Mouse (Mus musculus): ENCODE results near the gene Ciapin1.

Ciapin1 gene

DNA sequence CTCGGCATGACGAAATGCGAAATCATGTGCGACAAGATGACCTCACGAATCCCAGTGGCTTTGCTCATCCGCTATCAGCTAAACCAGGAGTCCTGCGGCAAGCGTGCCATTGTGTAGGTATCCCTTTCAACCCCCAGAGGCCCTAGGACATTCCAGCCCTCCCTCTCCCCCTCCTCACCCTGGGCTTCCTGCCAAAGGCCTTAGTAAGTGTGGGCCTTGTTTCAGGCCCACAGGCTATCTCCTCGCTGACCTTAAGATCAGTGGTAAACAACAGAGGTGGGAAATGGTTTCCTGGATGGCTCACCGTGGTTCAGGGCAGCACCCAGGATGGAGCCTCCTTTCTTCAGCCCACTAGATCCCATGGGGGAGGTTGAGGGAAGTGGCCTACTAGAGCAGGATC lies 60.1 kb downstream of the Ciapin1 start:
- no peak for DNase-seq

DNA sequence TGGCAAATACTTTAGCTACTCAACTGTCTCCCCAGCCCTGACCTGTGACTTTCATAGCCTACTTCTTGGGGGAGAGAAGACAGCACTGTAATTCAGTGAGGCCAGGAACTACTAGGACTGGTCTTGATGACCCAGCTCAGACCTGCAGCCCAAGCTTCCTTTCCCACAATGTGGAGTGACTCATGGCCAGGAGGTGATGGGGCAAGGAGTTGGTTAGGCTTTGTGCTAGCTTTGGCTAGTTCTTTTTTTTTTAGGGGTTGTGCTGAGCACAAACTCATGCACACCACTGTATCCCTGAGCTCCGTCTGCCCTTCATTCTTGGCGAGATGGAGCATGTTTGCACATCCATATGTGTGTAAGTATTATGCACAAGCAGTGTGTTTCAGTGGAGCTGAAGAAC lies 61.8 kb downstream of the Ciapin1 start:
- DNase-seq: no peak

DNA sequence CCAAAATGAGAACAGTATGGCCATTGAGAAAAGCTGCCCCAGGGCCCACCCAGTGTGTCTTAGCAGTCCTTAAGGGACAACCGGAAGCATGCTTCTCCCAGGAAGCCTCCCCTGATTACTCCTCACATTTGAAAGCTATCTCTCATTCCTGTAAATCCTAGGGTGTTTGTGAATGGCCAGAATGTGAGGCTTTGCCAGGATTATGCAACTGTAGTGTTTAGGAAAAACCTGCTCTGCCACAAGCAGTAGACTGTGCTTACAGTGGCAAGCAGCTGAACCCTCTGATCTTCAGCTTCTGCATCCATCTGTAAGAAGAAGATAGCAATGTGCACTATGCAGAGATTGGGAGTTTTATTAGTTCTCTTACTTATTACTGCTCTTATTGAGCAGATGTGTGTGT lies 63.6 kb downstream of the Ciapin1 start:
- DNase-seq: no peak

GRCm38 (mm10) chr8:94773700-94774171 lies 64.4 kb downstream of the Ciapin1 start:
- DNase-seq: peak; percentile 42

DNA sequence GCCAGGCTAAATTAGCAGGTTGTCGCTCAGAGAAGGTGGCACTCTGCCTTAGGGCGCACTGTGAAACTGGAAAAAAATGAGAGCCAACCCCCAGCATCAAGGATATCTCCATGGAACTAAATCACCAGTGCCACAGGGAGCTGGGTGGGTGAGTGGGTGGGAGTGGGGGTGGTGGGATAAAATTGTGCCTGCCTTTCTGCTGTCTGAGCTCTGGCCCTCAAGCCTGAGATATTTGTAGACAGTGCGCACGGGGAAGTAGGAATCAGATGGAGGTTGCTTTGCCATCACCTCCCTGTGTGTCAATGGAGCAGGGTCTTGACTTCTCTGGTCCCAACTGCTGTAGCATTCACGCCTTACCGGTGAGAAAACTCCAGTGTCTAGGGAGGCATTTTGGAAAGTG lies 65.1 kb downstream of the Ciapin1 start:
- DNase-seq: no peak

DNA sequence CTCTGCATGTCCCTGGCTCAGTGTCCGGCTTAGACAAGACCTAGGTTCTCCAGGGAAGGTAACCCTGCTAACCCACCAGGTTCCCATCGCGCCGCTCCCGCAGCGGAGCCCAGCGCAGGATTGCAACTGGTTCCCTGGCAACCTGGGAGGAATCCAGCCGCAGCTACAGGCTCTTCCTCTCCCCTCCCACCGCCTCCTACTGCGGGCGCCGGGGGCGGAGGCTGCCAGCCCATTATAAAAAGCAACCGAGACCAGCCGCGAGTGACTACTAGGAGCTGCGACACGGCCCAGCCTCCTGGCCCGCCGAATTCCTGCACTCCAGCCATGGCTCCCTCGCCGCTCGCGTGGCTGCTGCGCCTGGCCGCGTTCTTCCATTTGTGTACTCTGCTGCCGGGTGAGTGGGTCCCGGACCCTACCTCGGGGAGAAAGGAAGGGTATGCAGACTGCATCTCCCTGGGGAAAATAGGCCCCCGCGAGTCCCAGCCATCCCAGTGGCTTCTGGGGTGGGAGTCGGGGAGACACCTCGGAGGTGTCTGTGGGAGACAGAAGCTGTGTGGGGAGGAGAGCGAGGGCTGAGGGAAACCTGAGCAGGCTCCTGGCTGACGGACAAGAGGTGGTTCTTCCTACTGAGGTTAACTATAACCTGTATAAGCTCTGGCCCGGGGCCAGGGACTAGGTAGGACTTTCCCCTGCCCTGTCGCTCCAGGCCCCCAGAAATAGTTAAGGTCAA lies 66.1 kb downstream of the Ciapin1 start, which contains the start of gene Cx3cl1:
Gene Cx3cl1 (plus strand): TSS at position 69 of the 730 bp plus-strand sequence.
- DNase-seq: peak; percentile 80

DNA sequence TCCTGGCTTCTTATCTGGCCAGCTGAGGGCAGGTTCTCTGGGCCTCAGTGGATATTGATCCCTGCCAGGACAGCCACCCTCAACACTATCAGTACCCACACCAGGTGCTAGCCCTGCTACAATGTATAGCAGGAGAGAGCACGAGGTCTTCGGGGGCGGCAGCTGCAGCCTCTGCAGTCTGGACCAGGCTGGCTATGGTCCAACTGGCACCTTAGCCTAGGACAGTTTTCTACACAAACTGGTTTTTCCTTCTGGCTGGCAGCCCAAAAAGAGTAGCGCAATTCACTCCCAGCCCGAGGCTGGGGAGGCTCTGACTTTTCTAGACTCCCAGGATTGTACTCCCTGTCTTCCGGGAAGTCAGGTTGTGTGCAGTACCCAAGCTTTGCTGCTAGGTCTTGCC lies 67.2 kb downstream of the Ciapin1 start:
- peak; percentile 46 for DNase-seq
